Mouse (Mus musculus): ENCODE data around the gene Wipi1. TPM values are rescaled to one million over a fixed set of nuclear protein-coding genes. Genes with fewer than 3 reads are reported as not detected.
A peak's percentile ranks its signal among the peaks of the same experiment; 100 is the strongest.
"Not testable (repeated sequence)": the region's sequence is repeated elsewhere in the genome, so short reads cannot be mapped to it uniquely, and the experiment has no call there.

Wipi1 gene
- total RNA-seq (2015; ENCODE audit: low replicate concordance) (40.4 and 58.3 TPM in 2 replicates), total RNA-seq (2017; ENCODE audit: low replicate concordance) (20.3 and 33.6 TPM in 2 replicates)

GRCm38 (mm10) chr11:109611303-109612149 is at the start of gene Wipi1:
Gene Wipi1 (minus strand): TSS chr11:109611967.
- peak; percentile 76 for ATAC-seq (replicated peaks; ENCODE audit: low FRiP score, poor library complexity, severe bottlenecking)

- ATAC-seq (replicated peaks; ENCODE audit: low FRiP score, poor library complexity, severe bottlenecking), result not testable (repeated sequence)
Observed at GRCm38 (mm10) chr11:109660526-109660925, 48.8 kb upstream of the Wipi1 start.

- peak; percentile 47; the same call in 1 of the 2 replicates for ATAC-seq (replicated peaks; ENCODE audit: low FRiP score, poor library complexity, severe bottlenecking)
Observed at GRCm38 (mm10) chr11:109656232-109656631, 44.5 kb upstream of the Wipi1 start.

- no peak for ATAC-seq (replicated peaks; ENCODE audit: low FRiP score, poor library complexity, severe bottlenecking)
Observed at GRCm38 (mm10) chr11:109654581-109654980, 42.8 kb upstream of the Wipi1 start.

- no peak for ATAC-seq (replicated peaks; ENCODE audit: low FRiP score, poor library complexity, severe bottlenecking)
Observed at GRCm38 (mm10) chr11:109653201-109653600, 41.4 kb upstream of the Wipi1 start.

DNA sequence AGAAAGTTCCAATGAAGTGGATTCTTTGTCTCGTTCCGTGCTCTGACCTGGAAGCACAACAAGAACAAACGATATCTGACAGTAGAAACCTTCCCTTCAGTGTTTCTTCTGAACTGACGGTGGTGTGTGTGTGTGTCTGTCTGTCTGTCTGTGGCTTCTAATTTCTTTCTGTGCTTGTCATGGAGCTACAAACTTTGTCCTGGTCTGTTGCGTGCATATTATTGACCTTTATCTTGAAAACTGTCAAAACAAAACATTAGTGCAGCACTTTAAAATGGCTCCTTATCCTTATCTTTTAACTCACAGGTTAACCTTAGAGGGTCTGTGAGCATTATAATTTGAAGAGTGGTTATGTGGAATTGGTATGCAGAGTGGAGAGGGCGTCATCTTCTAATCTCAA is 40.7 kb upstream of the Wipi1 start:
- ATAC-seq (replicated peaks; ENCODE audit: low FRiP score, poor library complexity, severe bottlenecking), result no peak

GRCm38 (mm10) chr11:109651566-109652024 is 39.8 kb upstream of the Wipi1 start:
- 0 out of 2 replicates have a peak, but pooled peaks have one; percentile 28 for ATAC-seq (replicated peaks; ENCODE audit: low FRiP score, poor library complexity, severe bottlenecking)

GRCm38 (mm10) chr11:109650788-109651565 is 39.2 kb upstream of the Wipi1 start:
- ATAC-seq (replicated peaks; ENCODE audit: low FRiP score, poor library complexity, severe bottlenecking), result peak; percentile 95

- ATAC-seq (replicated peaks; ENCODE audit: low FRiP score, poor library complexity, severe bottlenecking), result peak; percentile 22; the same call in 1 of the 2 replicates
Observed at GRCm38 (mm10) chr11:109649975-109650701, 38.4 kb upstream of the Wipi1 start.

GRCm38 (mm10) chr11:109649206-109649605 is 37.4 kb upstream of the Wipi1 start, which contains the start of gene Prkar1a:
Gene Prkar1a (plus strand): TSS chr11:109649405.
- ATAC-seq (replicated peaks; ENCODE audit: low FRiP score, poor library complexity, severe bottlenecking), result no peak

GRCm38 (mm10) chr11:109648510-109648909 is 36.7 kb upstream of the Wipi1 start:
- ATAC-seq (replicated peaks; ENCODE audit: low FRiP score, poor library complexity, severe bottlenecking), result no peak

DNA sequence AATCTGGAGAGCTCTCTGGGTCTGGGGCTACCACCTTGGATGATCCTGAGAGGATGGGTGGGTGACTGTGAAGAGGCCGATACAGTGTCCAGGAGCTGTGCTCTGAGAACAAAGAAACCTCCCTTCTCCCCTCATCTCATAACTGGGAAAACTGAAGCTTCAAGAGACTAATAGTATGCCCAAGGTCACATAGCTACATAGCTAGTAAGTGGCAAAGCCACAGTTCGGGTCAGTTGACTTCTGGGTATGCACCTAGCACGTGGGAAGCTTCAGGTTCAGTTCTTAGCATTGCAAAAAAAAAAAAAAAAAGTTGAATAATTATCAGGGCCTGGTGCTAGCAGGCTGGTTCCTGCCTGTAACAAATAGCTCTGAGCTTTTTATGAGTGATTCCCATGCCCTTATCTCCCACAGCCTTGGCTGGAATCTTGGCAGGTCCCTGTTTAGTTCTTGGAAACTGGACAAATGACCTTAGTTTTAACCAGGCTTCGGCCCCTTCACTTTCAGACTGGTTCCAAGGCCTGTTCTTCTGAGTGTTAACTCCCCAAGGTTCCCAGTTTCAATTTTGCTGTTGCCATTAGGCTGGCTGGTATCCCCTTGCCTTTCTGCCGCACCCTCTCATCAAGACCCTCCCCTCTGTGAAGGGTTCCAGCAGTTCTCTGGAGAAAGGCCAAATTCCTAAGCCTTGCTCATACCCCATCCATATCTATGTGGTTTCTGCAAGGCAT is 29.9 kb upstream of the Wipi1 start:
- ATAC-seq (replicated peaks; ENCODE audit: low FRiP score, poor library complexity, severe bottlenecking), result no peak

GRCm38 (mm10) chr11:109635871-109636395 is 24.2 kb upstream of the Wipi1 start:
- no peak for ATAC-seq (replicated peaks; ENCODE audit: low FRiP score, poor library complexity, severe bottlenecking)

GRCm38 (mm10) chr11:109634928-109635327 is 23.2 kb upstream of the Wipi1 start:
- no peak for ATAC-seq (replicated peaks; ENCODE audit: low FRiP score, poor library complexity, severe bottlenecking)

GRCm38 (mm10) chr11:109629021-109629521 is 17.3 kb upstream of the Wipi1 start:
- no peak for ATAC-seq (replicated peaks; ENCODE audit: low FRiP score, poor library complexity, severe bottlenecking)

DNA sequence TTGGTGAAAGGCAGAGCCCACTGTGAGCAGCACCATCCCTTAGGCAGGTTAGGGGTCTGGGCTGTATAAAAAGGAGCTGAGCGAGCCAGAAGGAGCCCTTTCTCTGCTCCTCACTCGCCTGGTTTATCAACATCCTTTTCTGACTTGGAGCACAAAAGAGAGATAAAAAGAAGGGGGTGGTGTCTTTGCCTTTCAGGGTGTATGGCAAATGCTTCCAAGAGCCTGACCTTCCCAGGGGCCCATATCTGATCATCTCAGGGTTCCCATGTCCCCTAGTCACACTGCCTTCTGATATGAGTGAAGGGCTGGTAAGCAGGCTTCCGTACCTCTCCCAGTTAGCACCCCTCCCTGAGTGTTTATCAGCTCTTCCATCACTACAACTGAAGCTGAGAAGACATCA is 16.3 kb upstream of the Wipi1 start:
- ATAC-seq (replicated peaks; ENCODE audit: low FRiP score, poor library complexity, severe bottlenecking), result no peak; the same call in 1 of the 2 replicates

DNA sequence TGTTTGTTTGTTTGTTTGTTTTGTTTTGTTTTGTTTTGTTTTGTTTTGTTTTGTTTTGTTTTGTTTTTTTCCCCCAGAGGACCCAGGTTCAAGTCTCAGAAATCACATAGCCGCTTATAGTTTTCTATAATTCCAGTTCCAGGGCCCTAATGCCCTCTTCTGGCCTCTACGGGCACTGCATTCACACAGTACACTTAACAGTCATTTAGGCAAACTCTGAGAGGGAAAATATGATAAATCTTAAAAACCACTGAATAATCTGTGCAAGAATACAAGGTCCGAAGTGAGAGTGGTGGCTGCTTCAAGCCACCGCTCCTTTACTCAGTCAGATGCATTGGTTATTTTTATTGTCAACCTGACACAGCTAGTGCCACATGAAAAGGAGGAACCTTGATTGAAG is 15.9 kb upstream of the Wipi1 start:
- ATAC-seq (replicated peaks; ENCODE audit: low FRiP score, poor library complexity, severe bottlenecking), result no peak

DNA sequence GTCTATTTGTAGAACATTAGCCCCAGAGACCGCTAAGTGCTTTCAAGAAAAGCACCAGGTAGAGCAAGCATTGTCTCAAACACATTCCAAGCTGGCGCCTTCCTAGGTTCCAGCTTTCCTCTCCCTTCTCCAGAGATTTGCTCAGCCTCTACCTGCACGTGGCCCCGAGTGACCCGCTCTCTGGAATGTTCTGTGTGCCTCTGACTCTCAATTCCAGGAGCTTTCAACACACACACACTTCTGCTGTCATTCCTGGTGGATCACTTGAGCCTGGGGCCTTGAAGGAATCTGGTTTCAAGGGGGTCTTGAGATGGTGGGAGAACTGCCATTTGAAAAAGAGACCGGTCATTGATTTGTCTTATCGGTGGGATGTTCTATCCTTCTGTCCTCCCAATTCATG is 11.5 kb upstream of the Wipi1 start:
- no peak for ATAC-seq (replicated peaks; ENCODE audit: low FRiP score, poor library complexity, severe bottlenecking)

Data from erythroid progenitor cell, adult 5-6 weeks (primary cell).